Mouse (Mus musculus): ENCODE data around the gene Dnah12. TPM values are rescaled to one million over a fixed set of nuclear protein-coding genes. Genes with fewer than 3 reads are reported as not detected.
"Not testable (repeated sequence)": the region's sequence is repeated elsewhere in the genome, so short reads cannot be mapped to it uniquely, and the experiment has no call there.

Dnah12 gene
- total and polyA plus RNA-seq, 2 experiments from 2014 or later, result not detected

- under 1% methylated on average over 70 of the region's 70 CpGs for WGBS
- Histone ChIP-seq H3K4me3 (ENCODE audit: low read depth, low read length) (peak within 1 kb of the TSS; percentile 91), H3K4me1 (ENCODE audit: control insufficient read depth, insufficient read depth) (peaks cover 25% of the 10 kb centered on the region), H3K9ac (replicated peaks; ENCODE audit: low read depth, low read length) (peak within 1 kb of the TSS; percentile 84), H3K9me3 (replicated peaks; ENCODE audit: control insufficient read depth, low read length) (no peaks in the 10 kb centered on the region), H3K27me3 (ENCODE audit: control insufficient read depth, insufficient read depth, low read length) (no peaks in the 10 kb centered on the region), H3K4me2 (ENCODE audit: low read depth, low read length) (peak within 1 kb of the TSS; percentile 97), H3K36me3 (replicated peaks; ENCODE audit: control insufficient read depth, insufficient read depth, low read length) (peaks cover 21% of the 10 kb centered on the region), H3K27ac (ENCODE audit: low read depth) (peak within 1 kb of the TSS; percentile 92)
- TF ChIP-seq EP300 (IDR thresholded peaks at IDR 0.05; ENCODE audit: low read depth) (0 out of 2 replicates have a peak, but pooled peaks have one; percentile 66), CTCF (IDR thresholded peaks at IDR 0.05; ENCODE audit: low read depth) (no peak)
- peak; percentile 91 for ATAC-seq (ENCODE audit: insufficient read depth, low read depth)
- peak; percentile 93 for DNase-seq (ENCODE audit: low spot score)
Measured at GRCm38 (mm10) chr14:26669292-26670073, 23.6 kb upstream of the Dnah12 start, which contains the start of gene Pde12. Gene Pde12, minus strand, starts transcription at chr14:26669883.

- Histone ChIP-seq H3K27ac (ENCODE audit: low read depth) (no peak overlapping the region), H3K4me1 (ENCODE audit: control insufficient read depth, insufficient read depth) (peaks cover 25% of the 10 kb centered on the region), H3K4me2 (ENCODE audit: low read depth, low read length) (no peak overlapping the region), H3K4me3 (ENCODE audit: low read depth, low read length) (no peak overlapping the region), H3K36me3 (replicated peaks; ENCODE audit: control insufficient read depth, insufficient read depth, low read length) (peaks cover 8% of the 10 kb centered on the region), H3K27me3 (ENCODE audit: control insufficient read depth, insufficient read depth, low read length) (no peaks in the 10 kb centered on the region), H3K9me3 (replicated peaks; ENCODE audit: control insufficient read depth, low read length) (no peaks in the 10 kb centered on the region), H3K9ac (replicated peaks; ENCODE audit: low read depth, low read length) (no peak overlapping the region)
- DNase-seq (ENCODE audit: low spot score) (no peak), ATAC-seq (ENCODE audit: insufficient read depth, low read depth) (no peak)
- TF ChIP-seq EP300 (IDR thresholded peaks at IDR 0.05; ENCODE audit: low read depth) (no peak), CTCF (IDR thresholded peaks at IDR 0.05; ENCODE audit: low read depth) (no peak)
Measured at GRCm38 (mm10) chr14:26670964-26671363, 22.1 kb upstream of the Dnah12 start.

DNA sequence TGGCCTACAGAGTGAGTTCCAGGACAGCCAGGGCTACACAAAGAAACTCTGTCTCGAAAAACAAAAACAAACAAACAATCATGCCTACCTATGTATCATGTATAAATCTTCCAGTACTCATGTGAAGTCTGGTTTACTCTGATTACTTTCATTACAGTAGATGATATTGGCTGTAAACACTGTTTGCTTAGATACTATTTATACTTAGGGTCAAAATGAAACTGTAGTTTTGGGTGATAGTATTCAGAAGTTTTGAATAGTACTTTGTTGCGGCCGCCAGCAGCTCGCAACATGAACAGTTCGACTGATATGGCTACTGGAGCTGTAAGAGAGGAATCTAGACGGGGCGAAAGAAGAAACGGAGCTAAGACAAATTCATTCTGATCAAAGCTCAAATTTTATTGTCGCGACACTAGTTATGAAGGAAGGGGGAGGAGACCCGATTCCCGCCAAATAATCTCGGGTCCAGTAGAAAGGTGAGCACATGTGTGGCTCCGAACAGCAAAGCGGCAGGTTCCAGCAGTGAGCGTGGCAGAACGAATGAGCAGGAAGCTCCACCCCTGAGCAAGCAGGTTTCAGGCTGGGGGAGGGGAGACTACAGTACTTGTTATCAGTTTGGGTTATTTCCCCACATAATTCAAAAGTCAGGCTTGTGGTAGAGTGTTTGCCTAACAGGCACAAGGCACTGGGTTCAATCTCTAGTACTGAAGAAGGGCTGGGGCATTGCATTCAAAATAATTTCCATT, 21.0 kb upstream of the Dnah12 start:
- not testable (repeated sequence) for H3K9me3 ChIP-seq (replicated peaks; ENCODE audit: control insufficient read depth, low read length); DNase-seq (ENCODE audit: low spot score); ATAC-seq (ENCODE audit: insufficient read depth, low read depth); H3K4me3 ChIP-seq (ENCODE audit: low read depth, low read length); H3K27ac ChIP-seq (ENCODE audit: low read depth); H3K36me3 ChIP-seq (replicated peaks; ENCODE audit: control insufficient read depth, insufficient read depth, low read length); H3K4me2 ChIP-seq (ENCODE audit: low read depth, low read length); H3K27me3 ChIP-seq (ENCODE audit: control insufficient read depth, insufficient read depth, low read length); H3K9ac ChIP-seq (replicated peaks; ENCODE audit: low read depth, low read length)
- H3K4me1 ChIP-seq (ENCODE audit: control insufficient read depth, insufficient read depth), result peaks cover 16% of the 10 kb centered on the region; the same call in 1 of the 2 replicates
- WGBS, result 60% methylated on average over 17 of the region's 17 CpGs

GRCm38 (mm10) chr14:26674476-26675169, 18.5 kb upstream of the Dnah12 start:
- not testable (repeated sequence) for DNase-seq (ENCODE audit: low spot score); H3K4me2 ChIP-seq (ENCODE audit: low read depth, low read length); H3K36me3 ChIP-seq (replicated peaks; ENCODE audit: control insufficient read depth, insufficient read depth, low read length)

GRCm38 (mm10) chr14:26675371-26675770, 17.7 kb upstream of the Dnah12 start:
- 13% methylated on average over 12 of the region's 12 CpGs for WGBS
- Histone ChIP-seq H3K4me3 (ENCODE audit: low read depth, low read length) (no peak overlapping the region), H3K4me2 (ENCODE audit: low read depth, low read length) (peak overlapping the region; percentile 42), H3K27ac (ENCODE audit: low read depth) (no peak overlapping the region), H3K4me1 (ENCODE audit: control insufficient read depth, insufficient read depth) (peaks cover 4% of the 10 kb centered on the region; the same call in 1 of the 2 replicates), H3K9me3 (replicated peaks; ENCODE audit: control insufficient read depth, low read length) (no peaks in the 10 kb centered on the region), H3K36me3 (replicated peaks; ENCODE audit: control insufficient read depth, insufficient read depth, low read length) (no peaks in the 10 kb centered on the region), H3K27me3 (ENCODE audit: control insufficient read depth, insufficient read depth, low read length) (no peaks in the 10 kb centered on the region), H3K9ac (replicated peaks; ENCODE audit: low read depth, low read length) (no peak overlapping the region)
- DNase-seq (ENCODE audit: low spot score) (peak; percentile 36), ATAC-seq (ENCODE audit: insufficient read depth, low read depth) (peak; percentile 64; the same call in 1 of the 2 replicates)
- TF ChIP-seq EP300 (IDR thresholded peaks at IDR 0.05; ENCODE audit: low read depth), result no peak
- peak; percentile 32 for TF ChIP-seq CTCF (IDR thresholded peaks at IDR 0.05; ENCODE audit: low read depth)

More at GRCm38 (mm10) chr14:26674476-26675169, 18.5 kb upstream of the Dnah12 start:
- H3K4me3 ChIP-seq (ENCODE audit: low read depth, low read length); H3K9me3 ChIP-seq (replicated peaks; ENCODE audit: control insufficient read depth, low read length); ATAC-seq (ENCODE audit: insufficient read depth, low read depth); H3K27ac ChIP-seq (ENCODE audit: low read depth); H3K9ac ChIP-seq (replicated peaks; ENCODE audit: low read depth, low read length); H3K4me1 ChIP-seq (ENCODE audit: control insufficient read depth, insufficient read depth); H3K27me3 ChIP-seq (ENCODE audit: control insufficient read depth, insufficient read depth, low read length): not testable (repeated sequence)
- WGBS, result 81% methylated on average over 2 of the region's 2 CpGs
